Mouse (Mus musculus) heart, adult 18-20 months (tissue): ENCODE data around the gene Krtap31-1. TPM values are rescaled to one million over a fixed set of nuclear protein-coding genes. Genes with fewer than 3 reads are reported as not detected.
"Not testable (repeated sequence)": the region's sequence is repeated elsewhere in the genome, so short reads cannot be mapped to it uniquely, and the experiment has no call there.

ENCODE experiments used
- DNase-seq, 2 experiments: peaks; one replicate each; pipeline ENCODE4 v3.0.0; 2021 to 2022; ENCODE audit warnings: mixed read lengths in 1 of 2
- long read RNA-seq, 2 experiments: library from polyadenylated mRNA; stranded (forward); transcript quantifications; one replicate each; pipeline ENCODE4 v2.0.0; 2021
- total RNA-seq, 2 experiments: library from RNA; stranded (reverse); gene quantifications; 2 replicates each; pipeline ENCODE4 v1.2.3; 2021

Krtap31-1 gene
- not detected for total RNA-seq
- long read RNA-seq, experiment 1, result 0 reads
- long read RNA-seq, experiment 2, result 0 reads

DNA sequence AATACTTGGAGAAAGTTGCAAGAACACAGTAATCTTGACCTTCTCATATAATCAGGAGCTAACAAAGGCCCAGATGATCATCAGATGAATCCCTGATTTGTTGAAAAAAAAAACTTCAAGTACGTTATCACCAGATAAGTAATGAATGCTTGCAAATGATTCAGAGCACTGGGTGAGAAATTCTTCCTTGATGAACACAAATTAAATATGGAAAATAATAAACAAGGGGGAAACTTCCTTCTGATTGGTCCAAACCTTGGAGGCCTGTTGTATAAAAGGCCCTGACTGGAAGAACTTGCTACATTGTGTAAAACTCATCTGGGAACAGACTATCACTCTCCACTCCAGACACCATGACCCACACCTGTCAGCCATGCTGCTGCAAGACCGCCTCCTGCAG, at the start of gene Krtap31-1:
Gene Krtap31-1, plus strand, starts transcription at position 301 of the 400 bp plus-strand sequence.
- DNase-seq, result no peak

DNA sequence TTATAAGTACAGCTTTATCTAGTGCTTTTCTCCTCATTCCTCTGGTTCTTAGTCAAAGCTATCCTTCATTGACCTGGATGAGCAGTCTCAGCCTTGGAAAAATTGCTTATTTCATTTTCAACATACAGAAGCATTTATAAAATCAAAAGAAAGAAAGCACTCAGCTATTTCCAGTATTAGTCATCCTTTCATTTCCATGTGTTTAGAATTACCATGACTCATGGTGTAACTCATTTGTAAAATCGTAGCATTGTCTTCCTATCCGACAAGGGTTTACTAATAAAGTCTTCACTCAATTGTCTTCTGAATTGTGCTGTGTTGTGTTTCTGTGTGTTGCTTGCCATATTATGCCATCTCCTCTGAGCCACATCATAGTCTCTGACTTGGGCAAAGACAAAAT, 49.0 kb upstream of the Krtap31-1 start:
- no peak for DNase-seq

DNA sequence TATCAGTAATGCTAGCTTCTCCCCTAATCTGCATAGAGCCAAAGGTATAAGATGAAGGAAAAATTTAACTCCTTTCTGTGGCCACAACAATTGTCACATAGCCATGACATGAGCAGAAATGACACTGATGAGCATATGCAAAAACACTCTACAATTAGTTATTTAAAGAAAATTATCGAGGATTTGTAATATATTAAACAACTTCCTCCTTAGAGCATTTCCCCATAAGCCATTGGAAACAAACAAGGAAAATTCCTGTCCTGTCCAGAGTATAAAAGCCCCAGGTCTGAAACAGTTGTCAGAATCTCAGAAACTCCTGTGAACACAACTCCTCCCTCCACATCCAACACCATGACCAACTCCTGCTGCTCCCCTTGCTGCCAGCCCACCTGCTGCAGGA, 43.5 kb upstream of the Krtap31-1 start, which contains the start of gene Gm11559:
Gene Gm11559, plus strand, starts transcription at position 301 of the 400 bp plus-strand sequence.
- DNase-seq, result not testable (repeated sequence)

DNA sequence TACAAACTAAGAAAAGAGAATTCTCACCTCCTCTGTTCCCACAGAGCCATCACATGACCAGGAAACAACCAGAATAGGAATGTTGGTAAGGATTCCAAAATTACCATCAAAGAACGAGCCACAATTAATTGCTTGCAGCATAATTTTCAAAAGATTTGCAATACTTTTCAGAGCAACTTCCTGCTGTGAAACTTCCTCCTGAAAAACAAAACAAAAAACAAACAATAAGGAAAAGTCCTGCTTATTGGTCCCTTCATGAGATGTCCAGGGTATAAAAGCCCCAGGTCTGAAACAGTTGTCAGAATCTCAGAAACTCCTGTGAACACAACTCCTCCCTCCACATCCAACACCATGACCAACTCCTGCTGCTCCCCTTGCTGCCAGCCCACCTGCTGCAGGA, 34.6 kb upstream of the Krtap31-1 start, which contains the start of gene Krtap9-1:
Gene Krtap9-1, plus strand, starts transcription at position 301 of the 400 bp plus-strand sequence.
- DNase-seq, result not testable (repeated sequence)

DNA sequence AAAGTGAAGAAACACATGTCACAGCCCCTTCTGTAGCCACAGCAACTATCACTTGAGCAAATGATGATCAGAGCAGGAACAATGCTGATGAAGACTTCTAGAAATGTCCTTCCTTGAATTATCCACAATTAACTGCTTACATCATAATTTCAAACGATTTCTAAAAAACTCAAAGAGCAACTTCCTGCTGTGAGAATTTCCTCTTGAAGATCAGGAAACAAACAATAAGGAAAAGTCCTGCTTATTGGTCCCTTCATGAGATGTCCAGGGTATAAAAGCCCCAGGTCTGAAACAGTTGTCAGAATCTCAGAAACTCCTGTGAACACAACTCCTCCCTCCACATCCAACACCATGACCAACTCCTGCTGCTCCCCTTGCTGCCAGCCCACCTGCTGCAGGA, 28.8 kb upstream of the Krtap31-1 start, which contains the start of gene Gm11567:
Gene Gm11567, plus strand, starts transcription at position 301 of the 400 bp plus-strand sequence.
- DNase-seq, result not testable (repeated sequence)

DNA sequence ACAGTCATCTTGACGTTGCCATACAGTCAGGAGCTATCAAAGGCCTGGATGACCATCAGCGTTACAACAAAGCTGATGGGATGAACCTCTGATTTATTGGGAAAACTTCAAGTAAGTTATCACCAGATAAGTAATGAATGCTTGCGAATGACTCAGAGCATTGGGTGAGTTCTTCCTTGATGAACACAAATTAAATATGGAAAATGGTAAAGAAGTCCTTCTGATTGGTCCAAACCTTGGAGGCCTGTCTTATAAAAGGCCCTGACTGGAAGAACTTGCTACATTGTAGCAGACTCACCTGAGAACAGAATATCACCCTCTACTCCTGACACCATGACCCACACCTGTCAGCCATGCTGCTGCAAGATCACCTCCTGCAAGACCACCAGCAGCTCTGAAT, 6.7 kb downstream of the Krtap31-1 start, which contains the start of gene Gm11565:
Gene Gm11565, plus strand, starts transcription at position 301 of the 400 bp plus-strand sequence.
- DNase-seq, result no peak

DNA sequence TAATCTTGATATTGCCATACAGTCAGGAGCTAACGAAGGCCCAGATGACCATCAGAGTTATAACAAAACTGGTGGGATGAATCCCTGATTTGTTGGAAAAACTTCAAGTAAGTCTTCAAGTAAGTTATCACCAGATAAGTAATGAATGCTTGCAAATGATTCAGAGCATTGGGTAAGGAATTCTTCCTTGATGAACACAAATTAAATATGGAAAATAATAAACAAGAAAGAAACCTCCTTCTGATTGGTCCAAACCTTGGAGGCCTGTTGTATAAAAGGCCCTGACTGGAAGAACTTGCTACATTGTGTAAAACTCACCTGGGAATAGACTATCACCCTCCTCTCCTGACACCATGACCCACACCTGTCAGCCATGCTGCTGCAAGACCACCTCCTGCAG, 28.3 kb downstream of the Krtap31-1 start, which contains the start of gene Krtap31-2:
Gene Krtap31-2, plus strand, starts transcription at position 301 of the 400 bp plus-strand sequence.
- no peak for DNase-seq

DNA sequence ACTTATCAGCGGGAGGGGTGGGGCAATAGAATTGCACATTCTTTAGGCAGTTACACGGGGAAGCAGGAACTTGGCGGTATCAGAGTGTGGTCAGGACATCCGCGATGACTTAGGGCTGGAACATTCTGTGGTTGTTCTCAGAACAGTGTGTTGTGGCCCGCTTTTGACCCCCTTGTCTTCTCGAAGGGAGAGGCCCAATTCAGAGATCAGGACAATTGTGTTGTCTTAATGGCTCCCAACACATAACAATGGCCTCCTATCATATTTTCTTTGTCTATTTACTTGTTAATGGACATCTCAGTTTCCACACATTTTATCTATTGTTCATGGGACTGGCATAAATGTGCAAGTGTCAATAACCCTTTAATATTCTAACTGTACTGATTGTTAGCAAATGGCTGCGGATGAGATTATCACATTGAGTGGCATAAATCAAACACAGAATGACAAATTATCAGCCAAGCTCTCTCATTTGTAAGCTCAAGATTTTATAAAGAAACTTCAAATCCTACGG, 30.1 kb downstream of the Krtap31-1 start:
- DNase-seq, result no peak

DNA sequence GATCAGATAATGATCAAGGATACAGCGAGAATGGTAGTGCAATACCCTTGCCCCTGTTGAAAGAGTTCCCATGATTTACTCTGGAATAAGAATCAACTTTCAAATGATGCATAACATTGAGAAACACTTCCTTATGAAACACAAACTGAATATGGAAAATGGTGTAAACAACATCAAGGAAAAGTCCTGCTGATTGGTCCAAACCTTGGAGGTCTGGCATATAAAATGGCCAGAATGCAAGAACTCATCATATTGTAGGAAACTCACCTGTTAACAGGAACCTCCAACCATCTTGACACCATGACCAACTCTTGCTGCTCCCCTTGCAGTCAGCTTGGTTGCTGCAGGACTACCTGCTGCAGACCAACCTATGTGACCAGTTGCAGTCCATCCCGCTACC, 40.5 kb downstream of the Krtap31-1 start, which contains the start of gene Krtap9-5:
Gene Krtap9-5, plus strand, starts transcription at position 301 of the 400 bp plus-strand sequence.
- DNase-seq, result no peak

Other genes with a start within 250 kb of the Krtap31-1 start
- gene Gm11563, start 249.0 kb upstream of the Krtap31-1 start, total RNA-seq, result not detected
- gene Krtap4-6, start 242.0 kb upstream of the Krtap31-1 start, total RNA-seq, result not detected
- gene Gm14190, start 217.2 kb upstream of the Krtap31-1 start, total RNA-seq, result not detected
- not detected for gene Gm14180, start 173.6 kb upstream of the Krtap31-1 start, total RNA-seq
- not detected for gene Gm11595, start 135.0 kb upstream of the Krtap31-1 start, total RNA-seq
- gene Krtap4-8, start 127.2 kb upstream of the Krtap31-1 start, total RNA-seq, result not detected
- gene Krtap4-9, start 122.7 kb upstream of the Krtap31-1 start, total RNA-seq, result not detected
- not detected for gene Gm11596, start 114.5 kb upstream of the Krtap31-1 start, total RNA-seq
- gene Gm11569, start 109.0 kb upstream of the Krtap31-1 start, total RNA-seq, result not detected
- not detected for gene Gm11554, start 103.5 kb upstream of the Krtap31-1 start, total RNA-seq
- not detected for gene Krtap4-13, start 98.0 kb upstream of the Krtap31-1 start, total RNA-seq
- gene Gm11564, start 92.3 kb upstream of the Krtap31-1 start, total RNA-seq, result not detected
- gene 2300003K06Rik, start 69.9 kb upstream of the Krtap31-1 start, total RNA-seq, result not detected
- not detected for gene Krtap4-16, start 56.3 kb upstream of the Krtap31-1 start, total RNA-seq
- not detected for gene Gm11568, start 50.0 kb upstream of the Krtap31-1 start, total RNA-seq
- gene Gm11559, start 43.4 kb upstream of the Krtap31-1 start, total RNA-seq, result not detected
- gene Krtap9-1, start 34.5 kb upstream of the Krtap31-1 start, total RNA-seq, result not detected
- gene Gm11567, start 28.7 kb upstream of the Krtap31-1 start, total RNA-seq, result not detected
- not detected for gene Gm11565, start 6.8 kb downstream of the Krtap31-1 start, total RNA-seq
- gene Krtap31-2, start 28.4 kb downstream of the Krtap31-1 start, total RNA-seq, result not detected
- gene Krtap9-5, start 40.6 kb downstream of the Krtap31-1 start, total RNA-seq, result not detected
- not detected for gene Krtap29-1, start 71.1 kb downstream of the Krtap31-1 start, total RNA-seq
- not detected for gene Krtap16-1, start 78.7 kb downstream of the Krtap31-1 start, total RNA-seq
- gene Krtap17-1, start 86.1 kb downstream of the Krtap31-1 start, total RNA-seq, result not detected
- gene Krt33a, start 108.3 kb downstream of the Krtap31-1 start, total RNA-seq, result not detected
- not detected for gene Krt33b, start 121.9 kb downstream of the Krtap31-1 start, total RNA-seq
- not detected for gene Krt34, start 133.6 kb downstream of the Krtap31-1 start, total RNA-seq
- gene Krt31, start 142.6 kb downstream of the Krtap31-1 start, total RNA-seq, result not detected
- gene Krt32, start 180.3 kb downstream of the Krtap31-1 start, total RNA-seq, result not detected
- not detected for gene Krt35, start 188.3 kb downstream of the Krtap31-1 start, total RNA-seq
- not detected for gene Krt36, start 197.7 kb downstream of the Krtap31-1 start, total RNA-seq
- not detected for gene Krt13, start 213.6 kb downstream of the Krtap31-1 start, total RNA-seq
- gene Krt15, start 228.0 kb downstream of the Krtap31-1 start, total RNA-seq, result 1 to 10 TPM in 1 of 2 experiments, not detected in 1; 1.4 TPM
- gene Krt19, start 240.7 kb downstream of the Krtap31-1 start, total RNA-seq, result 1 to 10 TPM; 4.0 to 9.1 TPM